Mouse (Mus musculus): ENCODE results near the gene Timm10. TPM values are rescaled to one million over a fixed set of nuclear protein-coding genes. Genes with fewer than 3 reads are reported as not detected.

Gene Timm10
- polyA plus RNA-seq, 1 experiment from 2014 or later, result 86.0 TPM

DNA sequence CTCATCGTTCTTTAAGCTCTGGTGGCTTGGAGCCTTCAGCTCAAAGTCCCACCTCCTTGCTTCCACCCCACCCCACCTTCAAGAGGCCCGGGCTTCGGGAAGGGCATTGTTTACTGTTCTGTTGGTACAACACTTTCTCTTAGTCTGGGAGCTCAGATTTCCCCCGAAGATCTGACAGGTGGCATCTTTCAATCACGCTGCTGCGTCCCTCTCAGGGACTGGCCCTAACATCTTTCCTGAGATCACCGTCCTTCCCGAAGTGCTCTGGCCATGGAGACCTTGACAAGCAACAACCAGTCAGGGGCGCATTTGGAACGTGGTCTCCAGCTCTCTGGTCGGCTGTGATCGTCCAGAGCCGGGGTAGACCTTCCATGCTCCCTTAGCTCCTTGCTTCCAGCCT is 4.2 kb upstream of the Timm10 start, which contains the start of gene Smtnl1:
Gene Smtnl1 (minus strand): TSS at position 101 of the 400 bp plus-strand sequence.
- Histone ChIP-seq H3K27ac (replicated peaks) (no peak within 1 kb of the TSS), H3K9me3 (replicated peaks) (no peaks in the 10 kb centered on the region), H3K4me3 (replicated peaks) (no peak within 1 kb of the TSS), H3K27me3 (replicated peaks) (peaks cover 12% of the 10 kb centered on the region; the same call in 1 of the 2 replicates), H3K4me2 (no peak within 1 kb of the TSS), H3K4me1 (peaks cover 6% of the 10 kb centered on the region), H3K36me3 (no peaks in the 10 kb centered on the region), H3K9ac (replicated peaks) (no peak within 1 kb of the TSS)
- ATAC-seq (ENCODE audit: low FRiP score), result no peak
- WGBS, result 71% methylated on average over 13 of the region's 13 CpGs

DNA sequence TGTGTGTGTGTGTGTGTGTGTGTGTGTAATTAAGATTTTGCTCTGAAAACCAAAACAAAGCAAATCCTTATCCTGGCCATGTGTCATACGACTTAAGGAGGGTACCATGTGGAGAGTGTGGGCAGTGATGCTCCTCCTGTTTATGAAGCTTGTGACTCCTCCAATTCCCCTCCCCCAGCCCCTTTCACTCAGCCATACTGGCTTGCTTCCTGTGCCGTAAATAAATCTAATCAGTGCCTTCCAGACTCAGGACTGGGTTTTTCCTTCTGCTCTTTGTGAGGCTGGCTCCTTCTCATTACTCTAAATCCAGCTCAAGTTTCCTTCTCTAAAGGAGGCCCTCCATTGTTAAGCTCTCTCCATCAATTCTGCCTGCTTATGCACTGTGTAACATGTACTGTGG is 3.6 kb upstream of the Timm10 start:
- Histone ChIP-seq H3K36me3 (no peaks in the 10 kb centered on the region), H3K4me3 (replicated peaks) (no peak overlapping the region), H3K9ac (replicated peaks) (no peak overlapping the region), H3K9me3 (replicated peaks) (no peaks in the 10 kb centered on the region), H3K4me1 (peaks cover 13% of the 10 kb centered on the region), H3K27ac (replicated peaks) (no peak overlapping the region), H3K27me3 (replicated peaks) (peaks cover 12% of the 10 kb centered on the region; the same call in 1 of the 2 replicates), H3K4me2 (no peak overlapping the region)
- ATAC-seq (ENCODE audit: low FRiP score), result no peak
- 50% methylated on average over 2 of the region's 2 CpGs for WGBS

DNA sequence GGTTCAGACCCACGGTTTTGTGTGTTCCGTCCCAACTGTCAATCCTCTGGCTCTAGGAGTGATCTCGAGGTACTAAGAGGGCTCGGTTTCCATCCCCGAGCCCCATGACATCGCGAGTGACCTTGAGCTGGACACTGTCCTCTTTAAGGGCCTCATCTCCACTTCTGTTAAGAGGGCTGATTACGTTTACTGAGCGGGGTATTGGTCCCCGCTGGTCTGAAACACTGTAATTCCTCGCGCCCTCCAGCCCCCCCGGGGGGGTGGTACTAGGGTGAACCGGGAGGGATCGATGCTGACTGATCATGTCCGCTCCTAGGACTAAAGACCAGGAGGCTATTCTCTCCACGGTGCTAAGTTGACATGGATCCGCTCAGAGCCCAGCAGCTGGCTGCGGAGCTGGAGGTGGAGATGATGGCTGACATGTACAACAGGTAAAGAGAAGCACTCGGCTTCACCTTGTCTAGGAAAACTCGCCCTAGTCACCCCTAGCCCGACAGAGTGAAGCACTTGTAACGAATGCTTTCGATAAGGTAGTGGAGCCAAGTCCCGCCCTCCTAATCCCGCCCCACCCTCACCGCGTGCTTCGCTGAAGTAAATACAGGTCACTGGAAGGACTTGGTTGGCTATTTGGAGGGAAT is 605 bp downstream of the Timm10 start:
- Histone ChIP-seq H3K9ac (replicated peaks) (peak overlapping the region; percentile 62), H3K9me3 (replicated peaks) (no peaks in the 10 kb centered on the region), H3K27me3 (replicated peaks) (no peaks in the 10 kb centered on the region), H3K4me1 (peaks cover 18% of the 10 kb centered on the region), H3K27ac (replicated peaks) (no peak overlapping the region), H3K36me3 (0 out of 2 replicates have a peak, but pooled peaks cover 7% of the 10 kb centered on the region), H3K4me2 (peak overlapping the region; percentile 99), H3K4me3 (replicated peaks) (peak overlapping the region; percentile 97)
- under 1% methylated on average over 29 of the region's 29 CpGs for WGBS
- ATAC-seq (ENCODE audit: low FRiP score), result no peak; the same call in 1 of the 2 replicates

DNA sequence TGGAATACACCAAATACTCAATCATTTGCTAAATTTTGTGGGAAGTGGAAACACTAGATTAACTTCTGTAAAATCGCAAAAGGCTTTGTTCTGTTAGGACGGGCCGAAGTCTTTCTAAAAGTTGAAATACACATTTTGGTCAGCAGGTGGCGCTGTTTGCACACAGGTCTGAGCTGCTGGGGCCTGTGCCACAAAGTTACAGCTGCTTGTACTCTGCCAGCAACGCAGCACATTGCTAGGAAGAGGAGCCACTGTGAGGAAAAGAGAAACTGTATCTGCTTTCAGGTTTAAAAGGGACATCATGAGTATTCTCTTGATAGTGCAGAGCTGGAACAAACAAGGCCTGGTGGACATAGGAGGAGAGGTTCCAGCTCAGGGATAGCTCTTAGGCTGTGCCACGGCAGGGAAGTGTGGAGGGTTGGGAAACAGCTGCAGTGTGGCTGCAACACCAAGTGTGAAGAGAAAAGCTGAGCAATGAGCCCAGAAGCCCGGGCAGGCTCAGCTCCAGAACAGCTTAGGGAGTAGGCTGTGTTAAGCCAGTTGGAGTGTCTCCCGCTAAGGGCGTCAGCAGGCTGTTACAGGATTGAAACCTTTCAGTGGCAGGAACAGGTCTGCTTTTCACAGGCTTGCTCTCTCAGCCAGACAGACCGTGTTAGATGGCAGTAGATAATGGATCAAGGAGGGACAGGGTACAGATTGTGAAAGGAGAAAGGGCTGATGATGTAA is 5.0 kb downstream of the Timm10 start:
- H3K4me3 ChIP-seq (replicated peaks), result no peak overlapping the region
- H3K9ac ChIP-seq (replicated peaks), result no peak overlapping the region
- peaks cover 14% of the 10 kb centered on the region for H3K4me1 ChIP-seq
- no peaks in the 10 kb centered on the region for H3K9me3 ChIP-seq (replicated peaks)
- 0 out of 2 replicates have a peak, but pooled peaks cover 7% of the 10 kb centered on the region for H3K36me3 ChIP-seq
- WGBS, result 37% methylated on average over 10 of the region's 10 CpGs
- peak overlapping the region; percentile 34; the same call in 1 of the 2 replicates for H3K27ac ChIP-seq (replicated peaks)
- H3K27me3 ChIP-seq (replicated peaks), result peaks cover 6% of the 10 kb centered on the region
- ATAC-seq (ENCODE audit: low FRiP score), result peak; percentile 69
- no peak overlapping the region for H3K4me2 ChIP-seq

DNA sequence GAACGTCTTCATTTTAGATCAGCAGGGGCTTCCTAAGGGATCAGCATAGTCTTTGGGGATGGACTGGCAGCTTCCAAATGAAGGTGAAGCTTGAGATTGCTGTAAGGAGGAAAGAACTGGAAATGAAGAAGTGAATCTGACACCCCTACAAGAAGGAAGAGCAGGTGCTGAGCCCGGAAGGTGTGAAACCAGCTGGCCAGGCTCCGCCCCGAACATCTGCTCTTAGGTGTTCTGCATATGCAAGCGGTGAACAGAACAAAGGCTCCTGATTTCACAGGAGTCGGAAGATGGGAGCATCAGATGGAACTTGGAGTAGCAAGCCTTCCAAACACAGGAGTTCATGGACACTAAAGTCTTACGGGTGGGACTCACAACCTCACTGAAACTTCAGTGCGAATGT is 10.3 kb downstream of the Timm10 start:
- no peaks in the 10 kb centered on the region for H3K9me3 ChIP-seq (replicated peaks)
- no peak overlapping the region for H3K4me3 ChIP-seq (replicated peaks)
- WGBS, result 66% methylated on average over 8 of the region's 8 CpGs
- peaks cover 25% of the 10 kb centered on the region for H3K4me1 ChIP-seq
- no peak overlapping the region for H3K9ac ChIP-seq (replicated peaks)
- no peak overlapping the region for H3K4me2 ChIP-seq
- H3K36me3 ChIP-seq, result no peaks in the 10 kb centered on the region
- peaks cover 59% of the 10 kb centered on the region for H3K27me3 ChIP-seq (replicated peaks)
- no peak for ATAC-seq (ENCODE audit: low FRiP score)
- no peak overlapping the region for H3K27ac ChIP-seq (replicated peaks)

DNA sequence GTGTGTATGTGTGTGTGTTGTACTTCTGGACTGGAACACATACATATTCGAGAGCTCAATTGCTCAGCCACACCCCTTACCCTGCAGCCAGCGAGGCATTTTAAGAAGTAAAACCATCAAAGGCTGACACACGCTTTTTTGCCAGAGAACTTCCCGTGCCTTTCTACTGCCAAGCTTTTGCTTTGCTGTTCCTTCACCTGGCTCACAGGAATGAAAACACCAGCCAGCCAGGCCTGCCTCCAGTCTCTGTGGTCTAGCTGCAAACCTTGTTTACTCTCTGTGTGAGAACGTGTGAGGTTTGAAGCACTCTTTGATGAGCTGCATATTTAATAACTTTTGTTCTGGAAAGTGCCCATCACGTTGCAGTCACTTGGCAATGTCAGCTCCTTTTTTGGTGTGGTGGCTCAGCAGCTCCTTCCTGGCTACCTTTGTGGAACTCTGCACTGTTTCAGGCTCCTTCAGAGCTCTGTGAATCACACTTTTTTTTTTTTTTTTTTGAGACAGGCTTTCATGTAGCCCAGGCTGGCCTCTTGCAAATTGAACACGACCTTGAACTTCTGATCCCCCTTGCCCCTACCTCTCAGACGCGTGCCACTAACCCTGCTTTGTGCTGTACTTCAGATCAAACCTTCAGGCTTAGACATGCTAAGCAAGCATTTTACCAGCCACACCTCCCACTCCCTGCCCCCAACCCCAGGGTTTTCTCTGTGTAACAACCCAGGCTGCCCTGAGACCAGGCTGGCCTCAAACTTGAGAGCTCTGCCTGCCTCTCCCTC is 11.2 kb downstream of the Timm10 start:
- Histone ChIP-seq H3K9ac (replicated peaks) (no peak overlapping the region), H3K4me1 (peaks cover 25% of the 10 kb centered on the region), H3K9me3 (replicated peaks) (no peaks in the 10 kb centered on the region), H3K27me3 (replicated peaks) (peaks cover 60% of the 10 kb centered on the region), H3K4me3 (replicated peaks) (no peak overlapping the region), H3K27ac (replicated peaks) (no peak overlapping the region), H3K4me2 (no peak overlapping the region), H3K36me3 (no peaks in the 10 kb centered on the region)
- ATAC-seq (ENCODE audit: low FRiP score), result no peak
- 28% methylated on average over 9 of the region's 9 CpGs for WGBS

DNA sequence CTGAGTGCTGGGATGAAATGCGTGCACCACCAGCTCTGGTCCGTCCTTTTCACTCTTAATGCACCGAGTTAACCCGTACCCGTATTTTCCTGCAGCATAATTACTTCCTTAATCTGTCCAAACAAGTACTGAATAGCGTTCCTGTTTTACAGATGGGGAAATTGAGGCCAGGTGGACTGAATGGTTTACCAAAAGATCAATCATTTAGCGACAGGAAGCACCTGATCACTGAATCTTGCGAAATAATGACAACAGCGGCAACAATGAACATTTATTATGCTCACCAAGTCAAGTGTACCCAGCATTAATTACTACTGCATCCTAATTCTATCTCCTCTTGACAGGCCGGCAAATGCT is 11.8 kb downstream of the Timm10 start, which contains the start of gene Slc43a1:
Gene Slc43a1 (plus strand): TSS at position 258 of the 357 bp plus-strand sequence.
- peak within 1 kb of the TSS; percentile 48 for H3K9ac ChIP-seq (replicated peaks)
- no peak for ATAC-seq (ENCODE audit: low FRiP score)
- H3K36me3 ChIP-seq, result no peaks in the 10 kb centered on the region
- peaks cover 25% of the 10 kb centered on the region for H3K4me1 ChIP-seq
- no peaks in the 10 kb centered on the region for H3K9me3 ChIP-seq (replicated peaks)
- peak within 1 kb of the TSS; percentile 48 for H3K4me3 ChIP-seq (replicated peaks)
- peak within 1 kb of the TSS; percentile 94 for H3K4me2 ChIP-seq
- H3K27ac ChIP-seq (replicated peaks), result no peak within 1 kb of the TSS
- WGBS, result 15% methylated on average over 10 of the region's 10 CpGs
- peaks cover 60% of the 10 kb centered on the region for H3K27me3 ChIP-seq (replicated peaks)

DNA sequence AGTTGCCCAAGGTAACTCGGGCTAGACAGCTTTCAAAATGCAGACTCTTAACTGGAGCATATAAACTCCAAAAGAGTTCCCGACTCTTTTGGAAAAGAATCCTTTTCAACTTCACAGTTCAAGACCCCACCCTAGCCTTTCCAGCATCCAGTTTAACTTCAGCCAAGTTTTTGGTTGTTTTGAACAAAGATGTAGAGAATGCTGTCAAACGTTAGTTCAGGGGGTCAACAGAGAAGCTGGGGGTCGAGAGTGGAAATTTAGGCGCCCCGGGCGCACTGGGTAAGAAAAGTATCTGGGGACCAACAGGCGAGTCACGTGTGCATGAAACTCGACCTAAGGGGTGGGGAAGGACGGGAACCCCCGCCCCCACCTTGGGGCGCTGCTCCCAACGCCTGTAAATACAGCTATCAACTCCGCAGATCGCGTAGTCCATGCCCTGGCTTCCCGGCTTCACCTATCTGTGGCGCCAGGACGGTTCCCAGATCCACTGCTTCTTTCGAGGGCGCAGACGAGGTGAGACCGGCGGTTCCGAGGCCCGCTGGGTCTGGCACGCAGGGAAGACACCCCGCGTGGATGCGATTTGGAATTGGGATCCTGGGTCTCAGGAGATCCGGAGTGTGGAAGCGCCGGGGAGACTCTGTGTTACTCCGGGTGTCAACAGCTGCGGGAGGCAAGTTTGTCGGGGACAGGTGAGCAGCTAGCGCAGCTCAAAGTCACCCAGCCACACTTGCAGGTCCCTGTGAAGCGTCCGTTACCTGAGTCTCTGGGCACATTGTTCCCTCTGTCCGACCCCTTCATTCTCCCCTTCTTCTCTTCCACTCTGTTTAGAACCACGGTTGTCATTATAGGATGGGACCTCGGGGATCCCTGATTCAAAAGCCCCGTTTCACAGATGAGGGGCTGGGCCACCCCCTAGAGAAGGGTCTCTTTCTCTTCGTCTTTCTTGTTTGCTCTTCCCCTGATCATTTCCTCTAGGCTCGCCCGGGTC is 12.5 kb downstream of the Timm10 start:
- peak overlapping the region; percentile 94 for H3K4me2 ChIP-seq
- no peaks in the 10 kb centered on the region for H3K36me3 ChIP-seq
- H3K27me3 ChIP-seq (replicated peaks), result peaks cover 60% of the 10 kb centered on the region
- peak overlapping the region; percentile 48 for H3K9ac ChIP-seq (replicated peaks)
- ATAC-seq (ENCODE audit: low FRiP score), result no peak
- H3K27ac ChIP-seq (replicated peaks), result no peak overlapping the region
- H3K9me3 ChIP-seq (replicated peaks), result no peaks in the 10 kb centered on the region
- peak overlapping the region; percentile 48 for H3K4me3 ChIP-seq (replicated peaks)
- peaks cover 25% of the 10 kb centered on the region for H3K4me1 ChIP-seq
- under 1% methylated on average over 47 of the region's 47 CpGs for WGBS

DNA sequence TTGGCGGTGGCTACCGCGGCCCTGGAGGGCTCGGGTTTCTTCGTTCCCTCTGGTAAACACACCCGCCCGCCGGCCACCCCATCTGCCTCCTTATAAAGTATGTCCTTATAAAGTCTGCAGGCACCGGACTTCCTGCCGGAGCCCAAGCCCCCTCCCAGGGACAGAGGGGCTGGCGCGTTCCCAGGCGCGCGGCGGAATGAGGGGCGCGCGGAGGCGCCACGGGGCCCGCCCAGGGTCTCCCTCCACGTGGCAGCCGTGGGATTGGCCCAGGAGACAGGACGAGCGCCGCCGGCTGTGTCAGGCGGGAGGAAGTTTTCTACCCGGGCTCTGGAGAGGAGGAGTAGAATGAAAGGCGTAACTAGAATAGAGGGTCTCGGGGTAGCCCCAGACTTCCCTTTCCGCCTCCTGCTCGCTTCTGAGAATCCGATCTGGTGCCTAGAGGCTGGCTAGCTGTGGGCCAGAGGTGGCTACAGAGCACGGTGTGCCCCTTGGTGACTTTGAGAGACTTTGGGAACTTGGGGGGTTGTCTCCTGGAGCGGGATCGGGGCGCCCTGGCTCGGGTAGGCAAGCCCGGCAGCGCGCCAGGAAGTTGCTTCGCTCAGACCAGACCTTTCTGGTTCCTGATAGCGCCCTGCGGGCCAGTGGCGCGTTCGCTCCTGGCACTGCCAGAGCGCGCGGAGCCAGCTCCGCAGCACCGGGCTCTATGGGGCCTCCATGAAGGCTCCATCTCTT is 13.4 kb downstream of the Timm10 start:
- Histone ChIP-seq H3K36me3 (no peaks in the 10 kb centered on the region), H3K4me2 (peak overlapping the region; percentile 94), H3K4me1 (peaks cover 25% of the 10 kb centered on the region), H3K4me3 (replicated peaks) (peak overlapping the region; percentile 48), H3K9ac (replicated peaks) (peak overlapping the region; percentile 48), H3K9me3 (replicated peaks) (no peaks in the 10 kb centered on the region), H3K27ac (replicated peaks) (peak overlapping the region; percentile 56; the same call in 1 of the 2 replicates), H3K27me3 (replicated peaks) (peaks cover 58% of the 10 kb centered on the region)
- under 1% methylated on average over 49 of the region's 54 CpGs for WGBS
- ATAC-seq (ENCODE audit: low FRiP score), result peak; percentile 74
